Mouse (Mus musculus): ENCODE measurements at regions not wholly inside any gene's neighbourhood (a gene's known extent, or its start where the extent isn't known, plus 50 kb on each side); places are given as distances from the start of the nearest gene placed in this dataset.

- 79% methylated on average over 11 of the region's 11 CpGs for WGBS
- peaks cover 6% of the 10 kb centered on the region; the same call in 1 of the 2 replicates for H3K4me1 ChIP-seq (ENCODE audit: control insufficient read depth, insufficient read depth, low read length)
- DNase-seq (ENCODE audit: low spot score), result no peak
Measured at GRCm38 (mm10) chr10:9014810-9015505, 129.1 kb upstream of the Sash1 start.

GRCm38 (mm10) chr10:9013549-9013925 lies 127.7 kb upstream of the Sash1 start:
- Histone ChIP-seq H3K4me3 (replicated peaks; ENCODE audit: low read length) (no peak overlapping the region), H3K4me1 (ENCODE audit: control insufficient read depth, insufficient read depth, low read length) (peaks cover 6% of the 10 kb centered on the region; the same call in 1 of the 2 replicates)

More at GRCm38 (mm10) chr10:9014810-9015505, 129.1 kb upstream of the Sash1 start:
- Histone ChIP-seq H3K36me3 (ENCODE audit: control insufficient read depth, insufficient read depth, low read length) (no peaks in the 10 kb centered on the region), H3K9me3 (ENCODE audit: control insufficient read depth, low read length) (no peaks in the 10 kb centered on the region), H3K9ac (ENCODE audit: low read depth, low read length, severe bottlenecking) (no peak overlapping the region), H3K27ac (replicated peaks; ENCODE audit: low read depth, low read length) (no peak overlapping the region), H3K27me3 (ENCODE audit: control insufficient read depth, insufficient read depth, low read length) (no peaks in the 10 kb centered on the region), H3K4me2 (replicated peaks; ENCODE audit: low read depth, low read length, severe bottlenecking) (no peak overlapping the region), H3K4me3 (replicated peaks; ENCODE audit: low read length) (no peak overlapping the region)
- no peak for TF ChIP-seq POLR2A (IDR thresholded peaks at IDR 0.05; ENCODE audit: borderline replicate concordance, extremely low read depth, insufficient read depth, insufficient read length)
- no peak for ATAC-seq (ENCODE audit: low FRiP score, low read depth)

DNA sequence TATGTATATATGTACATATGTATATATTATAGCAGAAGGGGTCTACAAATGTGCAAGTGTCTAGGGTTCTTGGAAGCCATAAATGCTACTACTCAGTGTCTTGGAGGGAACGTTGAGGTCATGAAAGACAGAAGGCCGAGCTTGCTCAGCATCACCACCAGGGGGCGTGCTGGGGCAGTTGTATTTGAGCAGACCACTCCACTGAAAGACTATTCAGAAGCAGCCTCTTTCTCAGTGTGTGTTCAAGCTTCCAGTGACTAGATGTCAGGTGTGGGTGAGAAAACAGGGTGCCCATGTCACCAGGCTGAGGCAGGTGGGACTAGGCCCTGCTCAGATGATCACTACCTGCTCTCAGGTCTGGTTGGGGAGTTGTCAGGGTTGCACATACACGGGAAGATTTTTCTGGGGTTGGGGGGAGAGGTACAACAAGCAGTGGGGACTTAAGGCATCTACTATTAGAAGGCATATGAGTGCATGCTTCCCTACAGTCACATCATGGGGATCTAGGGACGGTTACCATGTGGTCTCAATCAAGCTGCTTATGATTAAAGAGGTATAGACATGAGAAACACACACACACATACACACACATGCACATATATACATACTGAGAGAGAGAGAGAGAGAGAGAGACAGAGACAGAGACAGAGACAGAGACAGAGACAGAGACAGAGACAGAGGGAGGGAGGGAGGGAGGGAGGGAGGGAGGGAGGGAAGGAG lies 127.1 kb upstream of the Sash1 start:
- Histone ChIP-seq H3K27me3 (ENCODE audit: control insufficient read depth, insufficient read depth, low read length) (no peaks in the 10 kb centered on the region), H3K4me2 (replicated peaks; ENCODE audit: low read depth, low read length, severe bottlenecking) (no peak overlapping the region), H3K27ac (replicated peaks; ENCODE audit: low read depth, low read length) (no peak overlapping the region), H3K4me1 (ENCODE audit: control insufficient read depth, insufficient read depth, low read length) (peaks cover 6% of the 10 kb centered on the region; the same call in 1 of the 2 replicates), H3K9me3 (ENCODE audit: control insufficient read depth, low read length) (no peaks in the 10 kb centered on the region), H3K4me3 (replicated peaks; ENCODE audit: low read length) (no peak overlapping the region), H3K9ac (ENCODE audit: low read depth, low read length, severe bottlenecking) (no peak overlapping the region), H3K36me3 (ENCODE audit: control insufficient read depth, insufficient read depth, low read length) (no peaks in the 10 kb centered on the region)
- WGBS, result 28% methylated on average over 5 of the region's 5 CpGs
- DNase-seq (ENCODE audit: low spot score), result peak; percentile 49
- TF ChIP-seq POLR2A (IDR thresholded peaks at IDR 0.05; ENCODE audit: borderline replicate concordance, extremely low read depth, insufficient read depth, insufficient read length), result no peak
- peak; percentile 10; the same call in 1 of the 2 replicates for ATAC-seq (ENCODE audit: low FRiP score, low read depth)

More at GRCm38 (mm10) chr10:9013549-9013925, 127.7 kb upstream of the Sash1 start:
- no peak for ATAC-seq (ENCODE audit: low FRiP score, low read depth)
- no peak for TF ChIP-seq POLR2A (IDR thresholded peaks at IDR 0.05; ENCODE audit: borderline replicate concordance, extremely low read depth, insufficient read depth, insufficient read length)
- no peaks in the 10 kb centered on the region for H3K9me3 ChIP-seq (ENCODE audit: control insufficient read depth, low read length)
- WGBS, result 63% methylated on average over 3 of the region's 3 CpGs
- no peak overlapping the region for H3K4me2 ChIP-seq (replicated peaks; ENCODE audit: low read depth, low read length, severe bottlenecking)
- H3K9ac ChIP-seq (ENCODE audit: low read depth, low read length, severe bottlenecking), result no peak overlapping the region
- no peak overlapping the region for H3K27ac ChIP-seq (replicated peaks; ENCODE audit: low read depth, low read length)
- no peak for DNase-seq (ENCODE audit: low spot score)
- H3K36me3 ChIP-seq (ENCODE audit: control insufficient read depth, insufficient read depth, low read length), result no peaks in the 10 kb centered on the region
- H3K27me3 ChIP-seq (ENCODE audit: control insufficient read depth, insufficient read depth, low read length), result no peaks in the 10 kb centered on the region

- no peaks in the 10 kb centered on the region for H3K9me3 ChIP-seq (ENCODE audit: control insufficient read depth, low read length)
- no peaks in the 10 kb centered on the region for H3K36me3 ChIP-seq (ENCODE audit: control insufficient read depth, insufficient read depth, low read length)
- WGBS, result 73% methylated on average over 2 of the region's 2 CpGs
- H3K27ac ChIP-seq (replicated peaks; ENCODE audit: low read depth, low read length), result no peak overlapping the region
- DNase-seq (ENCODE audit: low spot score) (no peak), ATAC-seq (ENCODE audit: low FRiP score, low read depth) (no peak)
- H3K4me1 ChIP-seq (ENCODE audit: control insufficient read depth, insufficient read depth, low read length), result peaks cover 8% of the 10 kb centered on the region
- H3K4me2 ChIP-seq (replicated peaks; ENCODE audit: low read depth, low read length, severe bottlenecking), result no peak overlapping the region
- H3K4me3 ChIP-seq (replicated peaks; ENCODE audit: low read length), result no peak overlapping the region
- H3K27me3 ChIP-seq (ENCODE audit: control insufficient read depth, insufficient read depth, low read length), result no peaks in the 10 kb centered on the region
- no peak for TF ChIP-seq POLR2A (IDR thresholded peaks at IDR 0.05; ENCODE audit: borderline replicate concordance, extremely low read depth, insufficient read depth, insufficient read length)
- no peak overlapping the region for H3K9ac ChIP-seq (ENCODE audit: low read depth, low read length, severe bottlenecking)
Measured at GRCm38 (mm10) chr10:9011906-9012305, 126.0 kb upstream of the Sash1 start.

GRCm38 (mm10) chr10:9010191-9010590 lies 124.3 kb upstream of the Sash1 start:
- no peak overlapping the region for H3K27ac ChIP-seq (replicated peaks; ENCODE audit: low read depth, low read length)
- no peaks in the 10 kb centered on the region for H3K36me3 ChIP-seq (ENCODE audit: control insufficient read depth, insufficient read depth, low read length)
- no peak for TF ChIP-seq POLR2A (IDR thresholded peaks at IDR 0.05; ENCODE audit: borderline replicate concordance, extremely low read depth, insufficient read depth, insufficient read length)
- DNase-seq (ENCODE audit: low spot score), result no peak
- no peak overlapping the region for H3K4me3 ChIP-seq (replicated peaks; ENCODE audit: low read length)
- WGBS, result 87% methylated on average over 13 of the region's 13 CpGs
- H3K27me3 ChIP-seq (ENCODE audit: control insufficient read depth, insufficient read depth, low read length), result no peaks in the 10 kb centered on the region
- H3K9me3 ChIP-seq (ENCODE audit: control insufficient read depth, low read length), result no peaks in the 10 kb centered on the region
- ATAC-seq (ENCODE audit: low FRiP score, low read depth), result no peak
- no peak overlapping the region for H3K4me2 ChIP-seq (replicated peaks; ENCODE audit: low read depth, low read length, severe bottlenecking)
- H3K4me1 ChIP-seq (ENCODE audit: control insufficient read depth, insufficient read depth, low read length), result peaks cover 8% of the 10 kb centered on the region
- no peak overlapping the region for H3K9ac ChIP-seq (ENCODE audit: low read depth, low read length, severe bottlenecking)
